Mouse (Mus musculus): ENCODE measurements around the gene Lhfpl3. TPM values are rescaled to one million over a fixed set of nuclear protein-coding genes. Genes with fewer than 3 reads are reported as not detected.

Lhfpl3 gene
- polyA plus RNA-seq, 1 experiment from 2014 or later: 0.17 TPM

GRCm38 (mm10) chr5:22986771-22987170, 240.9 kb downstream of the Lhfpl3 start:
- 74% methylated on average over 2 of the region's 2 CpGs for WGBS (ENCODE audit: insufficient replicate concordance)
- no peaks in the 10 kb centered on the region; the same call in 1 of the 2 replicates for H3K9me3 ChIP-seq (replicated peaks; ENCODE audit: control insufficient read depth, low read length)
- no peak overlapping the region for H3K4me3 ChIP-seq (ENCODE audit: low read depth, low read length)
- H3K27me3 ChIP-seq (ENCODE audit: control insufficient read depth, insufficient read depth, low read length): no peaks in the 10 kb centered on the region
- no peak overlapping the region for H3K27ac ChIP-seq (ENCODE audit: low read depth, low read length)
- no peaks in the 10 kb centered on the region for H3K4me1 ChIP-seq (ENCODE audit: control insufficient read depth, insufficient read depth, low read length)
- H3K4me2 ChIP-seq: no peak overlapping the region
- H3K9ac ChIP-seq (ENCODE audit: low read depth, low read length): no peak overlapping the region
- ATAC-seq (replicated peaks; ENCODE audit: insufficient number of reproducible peaks, low FRiP score, low TSS enrichment): no peak
- no peaks in the 10 kb centered on the region for H3K36me3 ChIP-seq (ENCODE audit: control insufficient read depth, insufficient read depth, low read length)

GRCm38 (mm10) chr5:22999811-23000210, 254.0 kb downstream of the Lhfpl3 start:
- Histone ChIP-seq H3K27ac (ENCODE audit: low read depth, low read length) (no peak overlapping the region), H3K4me3 (ENCODE audit: low read depth, low read length) (no peak overlapping the region), H3K27me3 (ENCODE audit: control insufficient read depth, insufficient read depth, low read length) (no peaks in the 10 kb centered on the region), H3K4me1 (ENCODE audit: control insufficient read depth, insufficient read depth, low read length) (no peaks in the 10 kb centered on the region), H3K4me2 (no peak overlapping the region), H3K36me3 (ENCODE audit: control insufficient read depth, insufficient read depth, low read length) (no peaks in the 10 kb centered on the region), H3K9ac (ENCODE audit: low read depth, low read length) (no peak overlapping the region), H3K9me3 (replicated peaks; ENCODE audit: control insufficient read depth, low read length) (no peaks in the 10 kb centered on the region)
- no peak for ATAC-seq (replicated peaks; ENCODE audit: insufficient number of reproducible peaks, low FRiP score, low TSS enrichment)
- WGBS (ENCODE audit: insufficient replicate concordance): 69% methylated on average over 3 of the region's 3 CpGs

- no peak for ATAC-seq (replicated peaks; ENCODE audit: insufficient number of reproducible peaks, low FRiP score, low TSS enrichment)
- no peak overlapping the region for H3K27ac ChIP-seq (ENCODE audit: low read depth, low read length)
- no peaks in the 10 kb centered on the region for H3K36me3 ChIP-seq (ENCODE audit: control insufficient read depth, insufficient read depth, low read length)
- H3K4me3 ChIP-seq (ENCODE audit: low read depth, low read length): no peak overlapping the region
- H3K4me2 ChIP-seq: no peak overlapping the region
- no peaks in the 10 kb centered on the region for H3K27me3 ChIP-seq (ENCODE audit: control insufficient read depth, insufficient read depth, low read length)
- H3K9ac ChIP-seq (ENCODE audit: low read depth, low read length): no peak overlapping the region
- no peaks in the 10 kb centered on the region for H3K4me1 ChIP-seq (ENCODE audit: control insufficient read depth, insufficient read depth, low read length)
- H3K9me3 ChIP-seq (replicated peaks; ENCODE audit: control insufficient read depth, low read length): no peaks in the 10 kb centered on the region
- WGBS (ENCODE audit: insufficient replicate concordance): 78% methylated on average over 2 of the region's 2 CpGs
These were observed 257.4 kb downstream of the Lhfpl3 start for GRCm38 (mm10) chr5:23003123-23003797.

GRCm38 (mm10) chr5:23006207-23006606, 260.3 kb downstream of the Lhfpl3 start:
- Histone ChIP-seq H3K4me1 (ENCODE audit: control insufficient read depth, insufficient read depth, low read length) (no peaks in the 10 kb centered on the region), H3K4me2 (no peak overlapping the region), H3K36me3 (ENCODE audit: control insufficient read depth, insufficient read depth, low read length) (no peaks in the 10 kb centered on the region), H3K27ac (ENCODE audit: low read depth, low read length) (no peak overlapping the region), H3K4me3 (ENCODE audit: low read depth, low read length) (no peak overlapping the region), H3K27me3 (ENCODE audit: control insufficient read depth, insufficient read depth, low read length) (no peaks in the 10 kb centered on the region), H3K9ac (ENCODE audit: low read depth, low read length) (no peak overlapping the region), H3K9me3 (replicated peaks; ENCODE audit: control insufficient read depth, low read length) (no peaks in the 10 kb centered on the region)
- no peak for ATAC-seq (replicated peaks; ENCODE audit: insufficient number of reproducible peaks, low FRiP score, low TSS enrichment)
- 36% methylated on average over 1 of the region's 1 CpGs for WGBS (ENCODE audit: insufficient replicate concordance)

- no peak overlapping the region for H3K9ac ChIP-seq (ENCODE audit: low read depth, low read length)
- H3K4me3 ChIP-seq (ENCODE audit: low read depth, low read length): no peak overlapping the region
- 63% methylated on average over 1 of the region's 1 CpGs for WGBS (ENCODE audit: insufficient replicate concordance)
- no peaks in the 10 kb centered on the region for H3K4me1 ChIP-seq (ENCODE audit: control insufficient read depth, insufficient read depth, low read length)
- H3K27ac ChIP-seq (ENCODE audit: low read depth, low read length): no peak overlapping the region
- ATAC-seq (replicated peaks; ENCODE audit: insufficient number of reproducible peaks, low FRiP score, low TSS enrichment): no peak
- no peaks in the 10 kb centered on the region for H3K9me3 ChIP-seq (replicated peaks; ENCODE audit: control insufficient read depth, low read length)
- H3K36me3 ChIP-seq (ENCODE audit: control insufficient read depth, insufficient read depth, low read length): no peaks in the 10 kb centered on the region
- H3K27me3 ChIP-seq (ENCODE audit: control insufficient read depth, insufficient read depth, low read length): no peaks in the 10 kb centered on the region
- H3K4me2 ChIP-seq: no peak overlapping the region
These were observed 264.6 kb downstream of the Lhfpl3 start for GRCm38 (mm10) chr5:23010460-23010859.

GRCm38 (mm10) chr5:23013997-23014396, 268.1 kb downstream of the Lhfpl3 start:
- H3K36me3 ChIP-seq (ENCODE audit: control insufficient read depth, insufficient read depth, low read length): no peaks in the 10 kb centered on the region
- H3K9me3 ChIP-seq (replicated peaks; ENCODE audit: control insufficient read depth, low read length): no peaks in the 10 kb centered on the region
- no peak overlapping the region for H3K27ac ChIP-seq (ENCODE audit: low read depth, low read length)
- H3K4me1 ChIP-seq (ENCODE audit: control insufficient read depth, insufficient read depth, low read length): no peaks in the 10 kb centered on the region
- no peak overlapping the region for H3K4me2 ChIP-seq
- no peaks in the 10 kb centered on the region for H3K27me3 ChIP-seq (ENCODE audit: control insufficient read depth, insufficient read depth, low read length)
- no peak overlapping the region for H3K4me3 ChIP-seq (ENCODE audit: low read depth, low read length)
- no peak overlapping the region for H3K9ac ChIP-seq (ENCODE audit: low read depth, low read length)
- no peak for ATAC-seq (replicated peaks; ENCODE audit: insufficient number of reproducible peaks, low FRiP score, low TSS enrichment)

- Histone ChIP-seq H3K9ac (ENCODE audit: low read depth, low read length) (no peak overlapping the region), H3K36me3 (ENCODE audit: control insufficient read depth, insufficient read depth, low read length) (no peaks in the 10 kb centered on the region), H3K4me3 (ENCODE audit: low read depth, low read length) (no peak overlapping the region), H3K9me3 (replicated peaks; ENCODE audit: control insufficient read depth, low read length) (no peaks in the 10 kb centered on the region), H3K4me1 (ENCODE audit: control insufficient read depth, insufficient read depth, low read length) (no peaks in the 10 kb centered on the region), H3K4me2 (no peak overlapping the region), H3K27me3 (ENCODE audit: control insufficient read depth, insufficient read depth, low read length) (no peaks in the 10 kb centered on the region), H3K27ac (ENCODE audit: low read depth, low read length) (no peak overlapping the region)
- no peak for ATAC-seq (replicated peaks; ENCODE audit: insufficient number of reproducible peaks, low FRiP score, low TSS enrichment)
- WGBS (ENCODE audit: insufficient replicate concordance): 59% methylated on average over 8 of the region's 8 CpGs
These were observed 269.9 kb downstream of the Lhfpl3 start for GRCm38 (mm10) chr5:23015587-23016335.

GRCm38 (mm10) chr5:23034944-23035726, 289.3 kb downstream of the Lhfpl3 start:
- no peak overlapping the region for H3K4me3 ChIP-seq (ENCODE audit: low read depth, low read length)
- ATAC-seq (replicated peaks; ENCODE audit: insufficient number of reproducible peaks, low FRiP score, low TSS enrichment): no peak
- 55% methylated on average over 6 of the region's 6 CpGs for WGBS (ENCODE audit: insufficient replicate concordance)
- H3K36me3 ChIP-seq (ENCODE audit: control insufficient read depth, insufficient read depth, low read length): no peaks in the 10 kb centered on the region
- no peak overlapping the region for H3K27ac ChIP-seq (ENCODE audit: low read depth, low read length)
- H3K9ac ChIP-seq (ENCODE audit: low read depth, low read length): no peak overlapping the region
- no peaks in the 10 kb centered on the region for H3K4me1 ChIP-seq (ENCODE audit: control insufficient read depth, insufficient read depth, low read length)
- H3K9me3 ChIP-seq (replicated peaks; ENCODE audit: control insufficient read depth, low read length): no peaks in the 10 kb centered on the region
- H3K4me2 ChIP-seq: no peak overlapping the region
- no peaks in the 10 kb centered on the region for H3K27me3 ChIP-seq (ENCODE audit: control insufficient read depth, insufficient read depth, low read length)

Measured in heart, embryonic 11.5 days (tissue).